Mouse (Mus musculus) spleen, adult 12 weeks (tissue): ENCODE data around the gene Jchain.

Source experiments
- DNase-seq: peaks from one replicate; pipeline ENCODE4 v3.0.0; 2022; ENCODE audit warnings: low spot score

Gene Jchain

DNA sequence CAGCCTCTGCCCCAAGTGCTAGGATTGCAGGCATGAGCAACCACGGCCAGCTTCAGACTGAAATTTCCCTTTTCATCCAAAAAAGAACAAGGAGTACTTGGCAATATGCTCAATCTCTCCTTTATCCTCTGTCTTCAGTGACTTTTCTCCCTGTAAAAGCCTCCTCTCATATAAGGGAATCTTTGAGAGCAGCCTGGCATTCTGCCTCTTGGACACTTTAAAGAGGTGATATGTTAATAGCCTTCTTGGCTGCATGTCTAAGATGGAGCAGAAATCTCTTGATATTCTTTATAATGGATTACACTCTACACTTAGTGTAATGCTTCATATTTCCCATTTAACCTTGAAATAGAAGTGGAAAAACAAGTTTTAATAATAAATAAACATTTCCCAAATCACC is 3.2 kb upstream of the Jchain start:
- no peak for DNase-seq

DNA sequence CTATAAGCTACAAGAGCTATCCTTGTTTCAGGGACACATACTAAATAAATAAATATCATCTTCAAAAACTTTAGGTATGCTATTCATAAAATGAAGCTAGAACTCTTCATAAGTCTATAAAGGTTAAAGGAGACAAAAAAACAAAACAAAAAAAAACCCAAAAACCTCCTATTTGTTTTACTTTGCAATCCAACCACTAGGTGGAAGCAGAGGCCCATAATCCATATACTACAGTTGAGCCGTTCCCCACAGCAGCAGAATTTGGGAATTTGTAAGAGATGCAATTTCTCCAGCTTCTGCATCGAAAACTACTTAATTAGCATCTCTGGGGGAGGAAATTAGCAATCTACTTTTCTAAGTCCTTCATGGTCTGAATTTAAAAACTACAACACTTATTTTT is 8.5 kb downstream of the Jchain start:
- DNase-seq, result no peak

DNA sequence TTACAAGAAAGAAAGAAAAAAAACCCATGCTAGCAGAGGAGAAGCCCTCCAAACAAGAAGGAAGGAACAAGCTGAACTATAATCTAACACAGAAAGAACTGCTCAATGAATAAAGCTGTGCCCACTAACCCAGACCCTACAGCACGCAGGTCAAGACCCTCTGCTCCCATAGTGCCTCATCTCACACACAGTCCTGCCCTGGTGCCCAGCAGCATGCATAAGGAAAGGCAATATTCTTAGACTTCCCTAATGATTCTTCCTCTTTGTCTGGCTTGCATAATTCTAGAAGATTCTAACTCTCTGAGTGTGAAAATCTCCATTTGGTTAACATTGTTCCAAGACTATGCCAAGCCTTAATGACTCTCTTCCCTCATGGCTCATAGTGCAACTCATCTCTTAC is 18.7 kb downstream of the Jchain start:
- DNase-seq, result no peak

DNA sequence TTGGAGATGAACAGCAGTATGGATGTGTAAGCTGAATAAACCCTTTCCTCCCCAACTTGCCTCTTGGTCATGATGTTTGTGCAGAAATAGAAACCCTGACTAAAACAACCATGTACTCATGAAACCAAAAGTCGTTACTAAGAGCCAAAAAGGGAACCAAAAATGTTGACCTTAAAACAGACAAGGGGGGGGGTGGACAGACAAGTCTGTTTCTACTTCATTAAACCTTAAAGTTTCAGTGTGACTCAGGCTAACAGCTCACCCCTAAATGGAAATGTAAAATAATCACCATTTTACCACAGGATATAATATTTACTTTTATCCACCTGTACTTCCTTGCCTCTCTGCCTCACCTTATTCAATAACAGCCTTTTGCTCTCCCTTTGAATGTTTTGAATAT is 19.1 kb downstream of the Jchain start:
- no peak for DNase-seq

DNA sequence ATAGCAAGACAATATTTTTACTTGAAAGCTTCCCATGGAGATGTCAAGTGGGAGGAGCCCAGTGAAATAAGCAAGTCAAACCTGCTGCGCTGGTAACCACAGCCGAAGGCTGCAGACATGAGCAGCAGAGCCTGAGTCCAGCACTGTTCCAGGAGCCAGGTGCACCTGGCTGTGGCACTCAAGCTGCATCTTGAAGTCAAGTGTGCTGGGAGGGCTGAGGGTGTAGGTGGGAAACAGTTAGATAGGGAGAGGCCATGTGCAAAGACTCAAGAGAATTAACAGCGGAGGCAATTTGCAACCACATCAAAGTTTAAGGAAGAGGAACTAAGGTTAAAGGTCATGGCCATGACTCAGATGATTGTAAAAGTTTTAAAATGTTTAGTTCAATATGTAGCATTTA is 27.9 kb downstream of the Jchain start:
- no peak for DNase-seq

DNA sequence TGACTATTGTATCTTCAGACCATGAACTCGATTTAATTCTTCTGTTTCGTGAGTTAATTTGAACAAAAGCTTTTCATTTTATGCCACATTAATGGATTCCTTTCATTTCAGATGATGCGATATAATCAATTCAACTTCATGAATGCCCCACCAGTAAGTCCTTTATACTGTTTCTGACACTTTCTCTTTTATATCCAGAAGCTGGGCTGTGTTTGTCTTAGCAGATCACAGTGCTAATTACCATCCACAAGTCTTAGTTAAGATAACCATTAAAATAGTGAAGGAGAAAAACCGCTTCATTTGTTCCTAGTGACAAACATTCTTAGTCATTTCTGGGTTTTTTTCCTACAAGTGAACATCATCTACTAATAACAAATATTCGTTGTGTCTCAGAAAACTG is 36.6 kb downstream of the Jchain start:
- DNase-seq, result no peak

DNA sequence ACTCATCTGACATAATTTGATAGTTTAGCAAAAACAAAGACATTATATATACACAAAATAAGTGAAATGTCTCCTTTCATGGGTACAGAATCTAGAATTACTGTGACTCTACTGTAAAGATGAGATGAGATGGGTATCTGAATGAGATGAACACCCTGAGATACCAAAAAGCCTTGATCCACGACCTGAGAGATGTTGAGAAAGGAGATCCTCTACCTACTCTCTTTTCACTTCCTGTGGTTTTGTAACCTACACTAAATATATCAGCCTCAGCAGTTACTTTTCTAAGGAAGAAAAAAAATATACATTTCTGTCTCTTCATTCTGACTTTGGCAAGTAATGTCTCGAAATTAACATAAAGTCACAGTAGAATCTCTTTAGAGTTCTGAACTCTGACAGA is 38.7 kb downstream of the Jchain start:
- DNase-seq, result no peak

DNA sequence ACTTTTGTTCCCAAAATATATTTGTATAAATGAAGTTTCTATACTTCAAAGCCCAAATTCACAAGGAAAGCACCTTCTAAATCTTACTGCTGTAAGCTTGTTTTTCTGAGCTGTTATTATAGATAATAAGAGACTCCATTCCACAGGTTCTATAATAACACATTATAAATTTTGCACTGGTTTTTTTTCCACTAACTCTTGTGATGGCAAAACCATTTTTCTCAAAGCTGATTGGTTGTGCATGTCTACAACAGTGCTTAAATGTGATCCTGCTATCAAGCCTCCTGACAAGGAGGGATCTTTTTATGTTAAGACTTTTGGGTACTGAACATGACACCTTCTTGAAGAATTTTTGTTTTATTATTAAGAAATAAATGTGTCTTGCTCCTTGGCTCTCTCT is 40.0 kb downstream of the Jchain start, which contains the start of gene Enam:
Gene Enam, plus strand, starts transcription at position 301 of the 400 bp plus-strand sequence.
- no peak for DNase-seq
